Mouse (Mus musculus): ENCODE measurements around the gene Mmab. TPM values are rescaled to one million over a fixed set of nuclear protein-coding genes. Genes with fewer than 3 reads are reported as not detected.

Gene Mmab
- polyA plus RNA-seq, 2 experiments: 7.1 to 9.1 TPM

GRCm38 (mm10) chr5:114478267-114478666, 34.4 kb upstream of the Mmab start:
- Histone ChIP-seq H3K9ac (replicated peaks) (no peak overlapping the region), H3K9me3 (ENCODE audit: control insufficient read depth, low read length) (no peaks in the 10 kb centered on the region), H3K27ac (no peak overlapping the region), H3K4me1 (replicated peaks; ENCODE audit: control insufficient read depth in 2 of 2, insufficient read depth in 2 of 2, low read length in 1 of 2) (no peaks in the 10 kb centered on the region), H3K4me2 (ENCODE audit: low read depth) (no peak overlapping the region), H3K4me3 (ENCODE audit: insufficient read depth in 1 of 2, low read depth in 2 of 2, low read length in 2 of 2) (no peak overlapping the region), H3K36me3 (replicated peaks; ENCODE audit: control insufficient read depth, insufficient read depth, low read depth) (no peaks in the 10 kb centered on the region), H3K27me3 (ENCODE audit: control insufficient read depth, insufficient read depth, low read length) (no peaks in the 10 kb centered on the region)
- no peak for ATAC-seq (ENCODE audit: insufficient read depth)
- DNase-seq (ENCODE audit: low read depth in 3 of 3, low spot score in 3 of 3): no peak
- TF ChIP-seq CTCF (IDR thresholded peaks at IDR 0.05; ENCODE audit: low read depth) (no peak), EP300 (IDR thresholded peaks at IDR 0.05; ENCODE audit: low read depth) (no peak)
- WGBS (ENCODE audit: insufficient replicate concordance): 74% methylated on average over 12 of the region's 12 CpGs

- no peak overlapping the region for H3K4me3 ChIP-seq (ENCODE audit: insufficient read depth in 1 of 2, low read depth in 2 of 2, low read length in 2 of 2)
- no peaks in the 10 kb centered on the region for H3K27me3 ChIP-seq (ENCODE audit: control insufficient read depth, insufficient read depth, low read length)
- no peak for ATAC-seq (ENCODE audit: insufficient read depth)
- H3K4me2 ChIP-seq (ENCODE audit: low read depth): no peak overlapping the region
- WGBS (ENCODE audit: insufficient replicate concordance): 62% methylated on average over 35 of the region's 35 CpGs
- H3K9me3 ChIP-seq (ENCODE audit: control insufficient read depth, low read length): no peaks in the 10 kb centered on the region
- no peaks in the 10 kb centered on the region for H3K4me1 ChIP-seq (replicated peaks; ENCODE audit: control insufficient read depth in 2 of 2, insufficient read depth in 2 of 2, low read length in 1 of 2)
- H3K9ac ChIP-seq (replicated peaks): no peak overlapping the region
- H3K27ac ChIP-seq: no peak overlapping the region
- TF ChIP-seq CTCF (IDR thresholded peaks at IDR 0.05; ENCODE audit: low read depth) (no peak), EP300 (IDR thresholded peaks at IDR 0.05; ENCODE audit: low read depth) (no peak)
- no peak for DNase-seq (ENCODE audit: low read depth in 3 of 3, low spot score in 3 of 3)
- H3K36me3 ChIP-seq (replicated peaks; ENCODE audit: control insufficient read depth, insufficient read depth, low read depth): no peaks in the 10 kb centered on the region
These were observed 31.1 kb upstream of the Mmab start for GRCm38 (mm10) chr5:114474741-114475491.

GRCm38 (mm10) chr5:114470359-114470758, 26.5 kb upstream of the Mmab start:
- Histone ChIP-seq H3K4me2 (ENCODE audit: low read depth) (no peak overlapping the region), H3K9me3 (ENCODE audit: control insufficient read depth, low read length) (no peaks in the 10 kb centered on the region), H3K4me1 (replicated peaks; ENCODE audit: control insufficient read depth in 2 of 2, insufficient read depth in 2 of 2, low read length in 1 of 2) (no peaks in the 10 kb centered on the region), H3K4me3 (ENCODE audit: insufficient read depth in 1 of 2, low read depth in 2 of 2, low read length in 2 of 2) (no peak overlapping the region), H3K9ac (replicated peaks) (no peak overlapping the region), H3K36me3 (replicated peaks; ENCODE audit: control insufficient read depth, insufficient read depth, low read depth) (no peaks in the 10 kb centered on the region), H3K27me3 (ENCODE audit: control insufficient read depth, insufficient read depth, low read length) (no peaks in the 10 kb centered on the region), H3K27ac (no peak overlapping the region)
- ATAC-seq (ENCODE audit: insufficient read depth): no peak
- no peak for TF ChIP-seq EP300 (IDR thresholded peaks at IDR 0.05; ENCODE audit: low read depth)
- TF ChIP-seq CTCF (IDR thresholded peaks at IDR 0.05; ENCODE audit: low read depth): no peak
- no peak for DNase-seq (ENCODE audit: low read depth in 3 of 3, low spot score in 3 of 3)
- WGBS (ENCODE audit: insufficient replicate concordance): 37% methylated on average over 3 of the region's 3 CpGs

- Histone ChIP-seq H3K27ac (no peak overlapping the region), H3K9ac (replicated peaks) (no peak overlapping the region), H3K4me2 (ENCODE audit: low read depth) (no peak overlapping the region), H3K27me3 (ENCODE audit: control insufficient read depth, insufficient read depth, low read length) (no peaks in the 10 kb centered on the region), H3K9me3 (ENCODE audit: control insufficient read depth, low read length) (no peaks in the 10 kb centered on the region), H3K36me3 (replicated peaks; ENCODE audit: control insufficient read depth, insufficient read depth, low read depth) (no peaks in the 10 kb centered on the region), H3K4me1 (replicated peaks; ENCODE audit: control insufficient read depth in 2 of 2, insufficient read depth in 2 of 2, low read length in 1 of 2) (no peaks in the 10 kb centered on the region), H3K4me3 (ENCODE audit: insufficient read depth in 1 of 2, low read depth in 2 of 2, low read length in 2 of 2) (no peak overlapping the region)
- ATAC-seq (ENCODE audit: insufficient read depth) (no peak), DNase-seq (ENCODE audit: low read depth in 3 of 3, low spot score in 3 of 3) (no peak)
- TF ChIP-seq CTCF (IDR thresholded peaks at IDR 0.05; ENCODE audit: low read depth) (no peak), EP300 (IDR thresholded peaks at IDR 0.05; ENCODE audit: low read depth) (no peak)
- 54% methylated on average over 4 of the region's 4 CpGs for WGBS (ENCODE audit: insufficient replicate concordance)
These were observed 24.1 kb upstream of the Mmab start for GRCm38 (mm10) chr5:114468007-114468406.

GRCm38 (mm10) chr5:114467430-114467829, 23.6 kb upstream of the Mmab start:
- Histone ChIP-seq H3K27ac (no peak overlapping the region), H3K27me3 (ENCODE audit: control insufficient read depth, insufficient read depth, low read length) (no peaks in the 10 kb centered on the region), H3K36me3 (replicated peaks; ENCODE audit: control insufficient read depth, insufficient read depth, low read depth) (no peaks in the 10 kb centered on the region), H3K4me3 (ENCODE audit: insufficient read depth in 1 of 2, low read depth in 2 of 2, low read length in 2 of 2) (no peak overlapping the region), H3K4me1 (replicated peaks; ENCODE audit: control insufficient read depth in 2 of 2, insufficient read depth in 2 of 2, low read length in 1 of 2) (no peaks in the 10 kb centered on the region), H3K4me2 (ENCODE audit: low read depth) (peak overlapping the region; percentile 37), H3K9me3 (ENCODE audit: control insufficient read depth, low read length) (no peaks in the 10 kb centered on the region), H3K9ac (replicated peaks) (no peak overlapping the region)
- no peak for DNase-seq (ENCODE audit: low read depth in 3 of 3, low spot score in 3 of 3)
- 6% methylated on average over 13 of the region's 13 CpGs for WGBS (ENCODE audit: insufficient replicate concordance)
- no peak for TF ChIP-seq CTCF (IDR thresholded peaks at IDR 0.05; ENCODE audit: low read depth)
- no peak for TF ChIP-seq EP300 (IDR thresholded peaks at IDR 0.05; ENCODE audit: low read depth)
- ATAC-seq (ENCODE audit: insufficient read depth): no peak
